Mouse (Mus musculus): ENCODE results near the gene 4933406M09Rik. TPM values are rescaled to one million over a fixed set of nuclear protein-coding genes. Genes with fewer than 3 reads are reported as not detected.

4933406M09Rik gene
- total RNA-seq, 2 experiments from 2014 or later, result not detected

DNA sequence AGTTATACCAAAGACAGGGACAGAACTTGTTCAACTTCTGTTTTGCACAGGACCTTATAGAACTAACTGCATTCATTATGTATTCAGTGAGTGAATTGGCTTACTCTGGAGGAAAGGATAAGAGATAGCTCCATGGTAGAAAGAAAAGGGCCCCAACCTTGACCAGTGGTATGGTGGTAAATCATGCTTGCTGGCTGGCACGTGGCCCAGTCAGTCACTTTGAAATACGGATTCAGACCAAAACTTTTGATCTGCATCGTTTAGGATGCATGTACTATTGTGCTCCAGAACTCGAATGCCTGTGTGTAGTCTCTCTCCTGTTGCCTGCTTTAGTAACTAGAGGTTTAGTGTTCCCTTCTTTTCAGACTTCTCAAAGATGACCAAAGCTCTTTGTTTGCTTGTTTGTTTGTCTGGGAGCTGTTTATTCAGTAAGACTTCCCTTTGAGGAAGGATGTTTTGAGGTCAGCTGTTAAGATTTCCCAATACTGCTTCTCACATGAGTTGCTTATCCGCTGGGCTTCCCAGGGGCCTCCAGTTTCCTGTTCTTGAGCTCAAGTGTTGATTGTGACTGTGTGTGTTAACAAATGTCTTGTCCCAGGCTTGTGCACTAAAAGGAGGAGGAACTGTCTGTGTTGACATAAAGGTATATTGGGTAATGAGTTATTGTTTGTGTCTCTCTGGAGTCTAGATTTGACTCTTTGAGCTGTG lies 34.2 kb downstream of the 4933406M09Rik start:
- intact Hi-C loops (cut with DNase I; ENCODE audit: low total_unique reads), result no loop called here
- no peak for DNase-seq

GRCm38 (mm10) chr1:134423911-134424310 lies 38.2 kb downstream of the 4933406M09Rik start:
- intact Hi-C loops (cut with DNase I; ENCODE audit: low total_unique reads), result no loop called here
- no peak for DNase-seq

DNA sequence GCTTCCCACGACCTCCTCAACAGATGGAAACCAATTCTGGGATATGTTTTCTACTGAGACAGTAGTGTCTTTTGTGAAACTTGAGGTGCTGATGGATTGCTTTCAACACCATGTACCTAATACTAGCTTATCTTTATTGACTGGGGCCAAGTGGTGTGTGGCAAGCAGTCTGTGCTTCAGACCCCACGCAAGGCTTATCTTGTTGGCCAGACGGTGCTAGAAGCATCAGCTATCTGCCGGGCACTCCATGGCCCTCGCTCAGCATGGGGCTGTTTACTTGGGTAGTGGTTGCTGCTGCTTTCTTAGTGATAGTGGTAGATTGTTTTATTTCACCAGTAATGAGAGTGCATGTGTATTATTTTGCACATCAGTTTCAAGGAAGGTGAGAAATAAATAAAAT lies 40.5 kb downstream of the 4933406M09Rik start:
- no peak for DNase-seq
- intact Hi-C loops (cut with DNase I; ENCODE audit: low total_unique reads), result no loop called here

GRCm38 (mm10) chr1:134433002-134433401 lies 47.3 kb downstream of the 4933406M09Rik start:
- DNase-seq, result no peak

DNA sequence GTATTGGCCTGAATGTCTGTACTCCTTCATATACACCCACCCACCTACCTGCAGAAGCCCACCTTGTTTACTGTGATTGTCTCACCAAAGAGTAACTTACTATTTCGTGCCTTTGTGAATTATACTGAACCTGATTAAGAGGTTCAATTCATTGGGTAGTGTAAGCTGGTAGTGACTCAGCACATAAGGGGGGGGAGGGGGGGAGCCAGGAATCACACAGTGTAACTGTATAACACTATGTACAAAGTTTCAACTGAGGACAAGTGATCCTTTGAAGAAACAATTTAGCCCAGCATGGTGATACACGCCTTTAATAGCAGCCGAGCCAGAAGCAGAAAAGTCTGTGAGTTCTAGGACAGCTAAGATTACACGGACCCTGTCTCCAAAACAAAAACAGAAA lies 47.7 kb downstream of the 4933406M09Rik start:
- intact Hi-C loops (cut with DNase I; ENCODE audit: low total_unique reads), result no loop called here
- no peak for DNase-seq

More at GRCm38 (mm10) chr1:134433002-134433401, 47.3 kb downstream of the 4933406M09Rik start:
- intact Hi-C loops (cut with DNase I; ENCODE audit: low total_unique reads), result no loop called here

- DNase-seq, result peak; percentile 33
- intact Hi-C loops (cut with DNase I; ENCODE audit: low total_unique reads), result no loop called here
These were observed 49.7 kb downstream of the 4933406M09Rik start for GRCm38 (mm10) chr1:134435414-134435813.

DNA sequence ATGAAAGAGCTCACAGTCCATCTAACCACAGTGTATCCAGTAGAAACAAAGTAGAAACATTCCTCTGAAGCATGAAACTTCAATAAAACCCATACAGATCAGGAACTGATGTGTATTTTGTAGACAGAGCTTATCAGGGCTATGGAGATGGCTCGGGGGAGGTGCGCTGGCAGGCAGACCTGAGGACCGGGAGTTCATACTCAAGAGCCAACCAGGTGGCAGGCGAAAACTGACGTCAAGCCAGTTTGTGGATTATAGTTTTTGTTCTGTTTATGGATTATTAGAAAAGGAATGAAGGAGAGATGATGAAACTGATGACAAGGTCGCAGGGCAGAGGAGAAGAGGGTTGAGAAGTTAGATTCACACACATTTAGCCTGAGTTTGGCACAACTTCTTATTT lies 54.7 kb downstream of the 4933406M09Rik start:
- no peak for DNase-seq
- intact Hi-C loops (cut with DNase I; ENCODE audit: low total_unique reads), result no loop called here

Other genes starting within 250 kb of the 4933406M09Rik start
- gene Chil1, start 203.8 kb upstream of the 4933406M09Rik start, total RNA-seq (2021), result 1 to 10 TPM; 1.4 to 2.0 TPM
- gene Mybph, start 192.5 kb upstream of the 4933406M09Rik start, total RNA-seq (2021), result 100 to 1,000 TPM; 716 to 830 TPM
- under 1 TPM; 0.58 to 0.78 TPM for gene Adora1, start 150.5 kb upstream of the 4933406M09Rik start, total RNA-seq (2021)
- gene Myog, start 96.0 kb upstream of the 4933406M09Rik start, total RNA-seq (2021), result 10 to 100 TPM; 67.9 to 75.3 TPM
- gene Ppfia4, start 53.0 kb upstream of the 4933406M09Rik start, total RNA-seq (2021), result 1 to 10 TPM; 4.3 to 6.7 TPM
- 10 to 100 TPM; 13.8 to 19.5 TPM for gene Tmem183a, start 24.0 kb upstream of the 4933406M09Rik start, total RNA-seq (2021)
- gene Cyb5r1, start 19.6 kb downstream of the 4933406M09Rik start, total RNA-seq (2021), result 100 to 1,000 TPM; 109 to 120 TPM
- 100 to 1,000 TPM; 121 to 123 TPM for gene Adipor1, start 29.4 kb downstream of the 4933406M09Rik start, total RNA-seq (2021)
- gene Klhl12, start 69.6 kb downstream of the 4933406M09Rik start, total RNA-seq (2021), result 10 to 100 TPM in 1 of 2 experiments, 1 to 10 TPM in 1; 9.3 to 10.5 TPM
- 1 to 10 TPM; 5.7 to 6.7 TPM for gene Rabif, start 108.7 kb downstream of the 4933406M09Rik start, total RNA-seq (2021)
- not detected for gene Mgat4e, start 163.7 kb downstream of the 4933406M09Rik start, total RNA-seq (2021)
- 10 to 100 TPM; 16.6 to 17.0 TPM for gene Kdm5b, start 174.2 kb downstream of the 4933406M09Rik start, total RNA-seq (2021)